Mouse (Mus musculus) mature B cell (primary cell): Measurements from ENCODE around the gene Dnmt1.

Source experiments
- in situ Hi-C: fragments of 300-500 bp; cut with MboI; formaldehyde crosslinking; loops from 2 replicates; pipeline ENCODE4 v1.14.3; 2019

Gene Dnmt1

GRCm38 (mm10) chr9:20887191-20887590 is 72.5 kb downstream of the Dnmt1 start:
- in situ Hi-C loops, result no loop called here

DNA sequence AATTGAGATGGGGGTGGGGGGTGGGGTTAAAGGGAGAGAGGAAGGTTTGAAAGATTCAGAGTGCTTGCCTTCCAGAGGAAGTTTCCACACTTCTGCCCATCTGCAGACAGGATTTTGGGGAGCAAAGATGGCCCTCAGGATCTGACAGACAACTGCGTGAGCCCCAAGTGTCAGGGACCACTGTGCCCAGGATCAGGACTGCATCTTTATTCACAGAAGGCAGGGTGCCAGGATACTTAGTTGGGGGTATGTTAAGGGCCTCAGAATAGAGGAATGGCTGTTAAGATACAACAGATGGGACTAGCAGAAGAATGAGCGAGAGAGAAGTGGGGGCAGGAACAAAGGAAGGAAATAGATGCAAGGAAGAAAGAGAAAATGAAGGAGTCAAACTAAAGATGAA is 73.1 kb downstream of the Dnmt1 start:
- in situ Hi-C loops, result no loop called here

GRCm38 (mm10) chr9:20879097-20879792 is 80.4 kb downstream of the Dnmt1 start, which contains the start of gene Angptl6:
Gene Angptl6 (minus strand): TSS chr9:20879727.
- in situ Hi-C loops, result no loop called here

DNA sequence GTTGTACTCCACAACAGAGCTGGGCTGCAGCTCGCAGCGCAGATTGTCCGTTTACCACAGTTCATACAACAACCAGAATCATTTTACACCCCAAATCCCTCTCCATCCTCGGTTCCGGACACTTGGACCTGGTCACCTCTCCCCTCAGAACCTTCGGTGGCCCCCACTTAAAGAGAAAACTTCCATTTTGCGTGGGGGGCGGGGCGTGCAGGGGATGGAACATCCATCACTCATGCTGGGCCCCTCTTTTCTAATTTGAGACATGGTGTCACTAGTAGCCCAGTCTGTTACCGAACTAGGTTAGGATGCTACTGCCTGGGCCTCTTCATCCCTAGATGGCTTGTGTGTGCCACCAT is 81.0 kb downstream of the Dnmt1 start:
- in situ Hi-C loops, result no loop called here

DNA sequence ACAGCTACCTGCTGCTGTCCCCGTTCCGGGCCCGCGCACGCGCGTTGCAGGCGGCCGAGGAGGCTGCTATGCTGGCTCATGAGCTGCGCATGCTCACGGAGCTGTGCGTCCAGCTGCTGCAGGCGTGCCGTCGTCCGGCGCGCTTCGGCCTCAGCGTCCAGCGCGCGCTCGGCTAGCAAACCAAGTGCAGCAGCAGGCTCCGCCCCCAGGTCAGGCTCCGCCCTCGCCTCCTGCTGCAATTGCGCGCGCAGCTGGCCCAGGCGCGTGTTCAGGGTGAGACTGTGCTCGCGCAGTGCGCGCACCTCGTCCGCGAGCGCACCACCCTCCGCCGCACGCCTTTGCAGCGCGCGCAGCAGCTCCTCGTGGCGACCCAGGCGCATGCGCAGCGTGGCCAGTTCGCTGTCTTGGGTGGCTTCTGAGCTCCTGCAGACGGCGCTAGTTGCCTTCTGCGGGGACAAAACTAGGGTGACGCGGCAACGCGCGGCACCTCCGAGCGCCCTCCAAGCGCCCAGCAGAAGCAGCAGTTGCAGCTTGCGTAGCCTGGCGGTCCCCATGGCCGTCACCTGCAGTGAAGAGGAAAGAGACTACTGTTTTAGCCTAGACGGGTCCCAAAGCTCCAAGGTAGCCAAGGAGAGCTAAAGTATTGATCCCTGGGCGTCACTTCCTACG is 81.5 kb downstream of the Dnmt1 start:
- in situ Hi-C loops, result no loop called here

GRCm38 (mm10) chr9:20877118-20878040 is 82.3 kb downstream of the Dnmt1 start:
- in situ Hi-C loops, result no loop called here

GRCm38 (mm10) chr9:20876318-20877117 is 83.2 kb downstream of the Dnmt1 start:
- in situ Hi-C loops, result no loop called here

- in situ Hi-C loops, result no loop called here
These were observed 84.5 kb downstream of the Dnmt1 start for GRCm38 (mm10) chr9:20875021-20875790.

GRCm38 (mm10) chr9:20873521-20873920 is 86.2 kb downstream of the Dnmt1 start:
- in situ Hi-C loops, result no loop called here

GRCm38 (mm10) chr9:20872991-20873390 is 86.7 kb downstream of the Dnmt1 start:
- in situ Hi-C loops, result no loop called here

GRCm38 (mm10) chr9:20870211-20871173 is 89.2 kb downstream of the Dnmt1 start:
- in situ Hi-C loops, result no loop called here

- in situ Hi-C loops, result no loop called here
These were observed 90.4 kb downstream of the Dnmt1 start for GRCm38 (mm10) chr9:20869246-20869645.

GRCm38 (mm10) chr9:20868448-20869001 is 91.2 kb downstream of the Dnmt1 start, which contains the start of gene A230050P20Rik:
Gene A230050P20Rik (plus strand): TSS chr9:20868642.
- in situ Hi-C loops, result no loop called here

GRCm38 (mm10) chr9:20866879-20867278 is 92.8 kb downstream of the Dnmt1 start:
- in situ Hi-C loops, result no loop called here

GRCm38 (mm10) chr9:20862225-20862624 is 97.5 kb downstream of the Dnmt1 start:
- in situ Hi-C loops, result no loop called here

- in situ Hi-C loops, result no loop called here
These were observed 97.9 kb downstream of the Dnmt1 start for GRCm38 (mm10) chr9:20861821-20862220.

DNA sequence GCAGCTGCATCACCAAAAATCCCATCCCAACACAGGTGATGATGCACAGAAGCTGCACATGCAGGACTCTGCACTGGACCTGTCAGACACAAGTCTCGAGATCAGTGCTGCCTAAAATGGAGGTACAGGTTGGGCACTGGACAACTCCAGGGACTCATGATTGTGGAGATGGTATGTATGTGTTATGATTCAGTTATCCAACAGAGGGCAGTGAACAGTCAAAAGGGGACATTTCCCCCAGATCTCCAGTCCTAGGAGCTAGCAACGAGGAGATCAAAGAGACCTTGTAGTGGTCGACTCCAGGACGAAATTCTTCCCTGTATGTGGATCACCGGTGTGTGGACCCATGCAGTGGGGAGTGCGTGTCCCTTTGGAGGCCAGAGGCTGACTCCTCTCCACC is 99.8 kb downstream of the Dnmt1 start:
- in situ Hi-C loops, result no loop called here
